Mouse (Mus musculus) lung, postnatal 0 days (tissue): ENCODE measurements around the gene Sipa1l2. TPM values are rescaled to one million over a fixed set of nuclear protein-coding genes. Genes with fewer than 3 reads are reported as not detected.

Experiments used
- ATAC-seq: fragments of 200-750 bp; cut with Nextera tagmentation; 2 replicates; pipeline ENCODE4 v1.8.0; 2017; ENCODE audit warnings: moderate library complexity
- DNase-seq: peaks from one replicate; pipeline ENCODE4 v3.0.0-alpha.2; 2016; ENCODE audit warnings: low spot score
- H3K27ac ChIP-seq: fragments of 300-500 bp; sonication (generic); 2 replicates; pipeline ENCODE4 v1.5.1; 2014; ENCODE audit warnings: antibody characterized with exemption, mild to moderate bottlenecking, low read length, mixed read lengths
- H3K27me3 ChIP-seq: fragments of 300-500 bp; sonication (generic); replicated peaks from 2 replicates; pipeline ENCODE4 v1.6.1; 2014; ENCODE audit warnings: low read length, mixed read lengths; ENCODE audit not compliant: insufficient read depth
- H3K36me3 ChIP-seq: fragments of 300-500 bp; sonication (generic); 2 replicates; pipeline ENCODE4 v1.6.1; 2014; ENCODE audit warnings: low read length, mixed read lengths; ENCODE audit not compliant: insufficient read depth
- H3K4me1 ChIP-seq: fragments of 300-500 bp; sonication (generic); 2 replicates; pipeline ENCODE4 v1.6.1; 2014; ENCODE audit warnings: antibody characterized with exemption, low read depth, low read length, mixed read lengths; ENCODE audit not compliant: insufficient read depth
- H3K4me2 ChIP-seq: fragments of 300-500 bp; sonication (generic); replicated peaks from 2 replicates; pipeline ENCODE4 v1.6.1; 2014; ENCODE audit warnings: low read depth, mild to moderate bottlenecking, low read length, moderate library complexity, mixed read lengths
- H3K4me3 ChIP-seq: fragments of 300-500 bp; sonication (generic); 2 replicates; pipeline ENCODE4 v1.5.1; 2014; ENCODE audit warnings: low read depth, low read length
- H3K9ac ChIP-seq: fragments of 300-500 bp; sonication (generic); replicated peaks from 2 replicates; pipeline ENCODE4 v1.6.1; 2014; ENCODE audit warnings: low read depth, mild to moderate bottlenecking
- H3K9me3 ChIP-seq: fragments of 300-500 bp; sonication (generic); 2 replicates; pipeline ENCODE4 v1.6.1; 2016; ENCODE audit warnings: low read length, mixed read lengths
- CTCF ChIP-seq: IDR thresholded peaks from 2 replicates; pipeline ENCODE4 v1.5.1; 2016; ENCODE audit warnings: antibody characterized with exemption, mild to moderate bottlenecking
- EP300 ChIP-seq: IDR thresholded peaks from 2 replicates; pipeline ENCODE4 v1.6.1; 2016; ENCODE audit warnings: antibody characterized with exemption, mild to moderate bottlenecking, control low read depth
- WGBS: fragments of 180-500 bp; shearing (Covaris S2); extraction: QIAGEN DNeasy Blood & Tissue Kit; methylation state at CpG from one replicate; pipeline ENCODE4 v1.1.7; 2014; 5-methylcytosine and 5-hydroxymethylcytosine counted together
- polyA plus RNA-seq: library from polyadenylated mRNA; unstranded; fragments of >200 nt; fragmentation: Nextera tagmentation; extraction: Ambion mirVana; gene quantifications from 2 replicates; pipeline ENCODE4 v1.2.1, GENCODE M21; 2015

Sipa1l2 gene
- polyA plus RNA-seq, 1 experiment from 2014 or later: 9.4 TPM

DNA sequence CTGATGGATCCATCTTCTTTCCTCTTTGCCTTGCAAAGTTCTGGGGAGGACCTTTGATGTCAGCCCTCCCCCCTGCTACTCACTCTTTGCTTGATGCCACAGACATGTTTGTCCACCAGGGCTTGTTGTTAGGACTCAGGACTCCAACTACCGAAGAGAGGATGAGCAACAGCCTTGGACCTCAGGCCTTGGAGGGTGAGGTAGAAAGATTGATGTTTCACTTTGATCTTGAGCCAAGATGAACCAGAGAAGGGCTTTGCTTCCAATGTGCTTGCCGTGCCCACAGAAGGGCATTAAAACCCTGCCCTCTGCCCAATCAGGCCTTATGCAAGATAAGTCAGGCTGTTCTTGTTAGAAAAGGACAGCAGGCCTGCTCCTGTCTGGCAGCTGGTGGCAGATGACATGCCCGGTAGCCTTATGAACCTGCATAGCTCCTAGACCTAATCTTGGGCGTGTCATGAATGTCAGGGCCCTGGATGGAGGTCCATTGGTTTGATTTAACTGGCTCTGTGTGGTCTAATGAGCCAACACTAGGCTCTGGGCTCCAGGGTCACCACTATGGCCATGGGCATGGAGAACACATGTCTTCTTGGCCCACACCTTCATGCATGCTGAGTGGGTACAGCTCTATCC is 184.9 kb downstream of the Sipa1l2 start:
- 90% methylated on average over 4 of the region's 4 CpGs for WGBS
- DNase-seq: no peak
- Histone ChIP-seq H3K9me3 (no peaks in the 10 kb centered on the region), H3K4me3 (no peak overlapping the region), H3K4me2 (no peak overlapping the region), H3K27ac (no peak overlapping the region), H3K36me3 (no peaks in the 10 kb centered on the region), H3K27me3 (no peaks in the 10 kb centered on the region), H3K9ac (no peak overlapping the region), H3K4me1 (peaks cover 9% of the 10 kb centered on the region; the same call in 1 of the 2 replicates)
- ATAC-seq: no peak
- TF ChIP-seq CTCF: no peak
- no peak for TF ChIP-seq EP300

- H3K4me3 ChIP-seq: no peak overlapping the region
- no peak overlapping the region for H3K4me2 ChIP-seq
- H3K27ac ChIP-seq: no peak overlapping the region
- no peaks in the 10 kb centered on the region for H3K9me3 ChIP-seq
- WGBS: 24% methylated on average over 3 of the region's 3 CpGs
- no peak for TF ChIP-seq EP300
- no peak for TF ChIP-seq CTCF
- ATAC-seq: no peak
- no peak for DNase-seq
- no peaks in the 10 kb centered on the region for H3K27me3 ChIP-seq
- H3K36me3 ChIP-seq: no peaks in the 10 kb centered on the region
- no peaks in the 10 kb centered on the region for H3K4me1 ChIP-seq
- H3K9ac ChIP-seq: no peak overlapping the region
These were observed 187.9 kb downstream of the Sipa1l2 start for GRCm38 (mm10) chr8:125381674-125382073.

DNA sequence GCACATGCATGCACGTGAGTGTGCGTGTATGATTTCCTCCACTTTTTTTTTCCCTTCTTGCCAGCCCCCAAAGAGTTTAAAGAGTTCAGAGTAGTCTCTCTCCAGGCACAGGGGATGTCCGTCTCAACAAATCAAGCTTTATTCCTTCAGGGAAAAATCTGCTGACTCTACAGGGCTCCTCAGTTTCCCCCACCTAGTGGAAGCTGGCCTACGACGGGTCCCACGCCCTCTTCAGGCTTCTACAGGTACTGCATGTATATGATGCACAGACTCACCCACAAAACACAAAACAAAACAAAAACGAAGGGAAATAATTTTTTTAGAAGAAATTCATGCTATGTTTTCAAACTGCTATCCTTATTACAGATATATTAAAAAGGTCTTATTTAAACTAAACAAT is 189.7 kb downstream of the Sipa1l2 start:
- H3K4me1 ChIP-seq: no peaks in the 10 kb centered on the region

DNA sequence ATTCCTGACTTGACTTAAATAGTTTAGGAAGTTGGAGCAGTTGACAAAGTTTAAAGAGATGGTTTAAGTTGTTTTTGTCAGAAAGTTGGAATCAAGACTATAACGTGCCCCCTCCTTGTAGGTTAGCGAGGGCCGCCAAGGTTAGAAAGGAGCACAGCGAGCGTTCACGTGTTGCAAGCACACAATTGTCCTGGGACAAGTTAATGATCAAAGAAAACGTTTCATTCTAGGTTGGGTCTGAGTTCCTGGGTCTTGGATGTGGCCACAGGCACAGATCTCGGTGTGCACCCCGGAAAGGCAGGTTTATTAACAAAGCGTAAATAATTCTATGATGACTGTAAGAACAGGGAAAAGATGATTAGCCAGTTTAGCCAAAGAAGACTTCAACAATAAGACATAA is 190.5 kb downstream of the Sipa1l2 start:
- Histone ChIP-seq H3K4me2 (no peak overlapping the region), H3K36me3 (no peaks in the 10 kb centered on the region), H3K27ac (no peak overlapping the region), H3K4me1 (no peaks in the 10 kb centered on the region), H3K27me3 (no peaks in the 10 kb centered on the region), H3K4me3 (no peak overlapping the region), H3K9me3 (no peaks in the 10 kb centered on the region), H3K9ac (no peak overlapping the region)
- TF ChIP-seq EP300: no peak
- no peak for TF ChIP-seq CTCF
- DNase-seq: no peak
- WGBS: 74% methylated on average over 10 of the region's 10 CpGs
- ATAC-seq: no peak

More for the DNA sequence above, 189.7 kb downstream of the Sipa1l2 start:
- Histone ChIP-seq H3K36me3 (no peaks in the 10 kb centered on the region), H3K27me3 (no peaks in the 10 kb centered on the region), H3K4me3 (no peak overlapping the region), H3K4me2 (no peak overlapping the region), H3K9ac (no peak overlapping the region), H3K27ac (no peak overlapping the region), H3K9me3 (no peaks in the 10 kb centered on the region)
- no peak for ATAC-seq
- 55% methylated on average over 7 of the region's 7 CpGs for whole genome bisulfite sequencing
- TF ChIP-seq CTCF (no peak), EP300 (no peak)
- no peak for DNase-seq

- Histone ChIP-seq H3K4me3 (no peak overlapping the region), H3K36me3 (no peaks in the 10 kb centered on the region), H3K9ac (no peak overlapping the region), H3K27me3 (no peaks in the 10 kb centered on the region), H3K4me1 (no peaks in the 10 kb centered on the region), H3K27ac (no peak overlapping the region), H3K4me2 (no peak overlapping the region), H3K9me3 (no peaks in the 10 kb centered on the region)
- TF ChIP-seq EP300 (no peak), CTCF (no peak)
- WGBS: 79% methylated on average over 3 of the region's 3 CpGs
- DNase-seq (no peak), ATAC-seq (no peak)
These were observed 191.9 kb downstream of the Sipa1l2 start for GRCm38 (mm10) chr8:125377704-125378103.

DNA sequence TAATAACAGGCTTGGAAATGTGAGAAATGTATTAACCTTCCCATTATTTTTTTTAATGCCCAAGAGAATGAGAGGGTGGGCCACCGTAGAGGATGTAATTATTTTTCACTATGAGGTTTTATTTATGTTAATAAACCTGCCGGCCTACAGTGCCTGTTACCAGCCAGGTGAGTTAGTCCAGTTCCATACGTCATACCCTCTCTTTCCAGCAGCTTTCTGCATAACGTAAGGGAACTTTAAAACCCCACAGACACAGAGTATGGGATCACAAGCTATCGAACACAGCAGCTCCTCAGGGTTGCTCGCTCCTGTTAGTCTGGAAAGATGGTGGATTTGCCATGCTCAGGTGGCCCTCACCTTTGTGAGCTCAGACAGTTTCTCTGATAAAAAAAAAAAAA is 193.2 kb downstream of the Sipa1l2 start:
- Histone ChIP-seq H3K4me3 (no peak overlapping the region), H3K9me3 (no peaks in the 10 kb centered on the region), H3K27me3 (no peaks in the 10 kb centered on the region), H3K9ac (no peak overlapping the region), H3K36me3 (no peaks in the 10 kb centered on the region), H3K4me2 (no peak overlapping the region), H3K27ac (no peak overlapping the region), H3K4me1 (no peaks in the 10 kb centered on the region)
- DNase-seq (no peak), ATAC-seq (no peak)
- TF ChIP-seq EP300 (no peak), CTCF (no peak)
- WGBS: 79% methylated on average over 6 of the region's 6 CpGs
